Mouse (Mus musculus): ENCODE measurements around the gene Foxo3.

Gene Foxo3

DNA sequence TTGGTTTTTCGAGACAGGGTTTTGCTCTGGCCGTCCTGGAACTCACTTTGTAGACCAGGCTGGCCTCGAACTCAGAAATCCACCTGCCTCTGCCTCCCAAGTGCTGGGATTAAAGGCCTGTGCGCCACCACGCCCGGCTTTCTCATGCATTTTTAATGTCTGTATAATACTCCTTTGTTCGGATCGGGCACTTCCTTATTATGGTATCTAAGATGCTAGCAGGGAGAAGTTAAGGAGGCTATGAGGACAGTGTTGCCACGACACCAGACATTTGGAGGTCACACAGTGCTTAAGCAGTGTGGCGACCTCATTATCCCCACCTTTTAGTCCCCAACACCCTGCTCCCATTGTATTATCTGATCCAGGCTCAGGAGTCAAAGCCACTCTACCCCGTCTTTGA is 97.8 kb downstream of the Foxo3 start:
- no peak for DNase-seq (ENCODE audit: low spot score)

DNA sequence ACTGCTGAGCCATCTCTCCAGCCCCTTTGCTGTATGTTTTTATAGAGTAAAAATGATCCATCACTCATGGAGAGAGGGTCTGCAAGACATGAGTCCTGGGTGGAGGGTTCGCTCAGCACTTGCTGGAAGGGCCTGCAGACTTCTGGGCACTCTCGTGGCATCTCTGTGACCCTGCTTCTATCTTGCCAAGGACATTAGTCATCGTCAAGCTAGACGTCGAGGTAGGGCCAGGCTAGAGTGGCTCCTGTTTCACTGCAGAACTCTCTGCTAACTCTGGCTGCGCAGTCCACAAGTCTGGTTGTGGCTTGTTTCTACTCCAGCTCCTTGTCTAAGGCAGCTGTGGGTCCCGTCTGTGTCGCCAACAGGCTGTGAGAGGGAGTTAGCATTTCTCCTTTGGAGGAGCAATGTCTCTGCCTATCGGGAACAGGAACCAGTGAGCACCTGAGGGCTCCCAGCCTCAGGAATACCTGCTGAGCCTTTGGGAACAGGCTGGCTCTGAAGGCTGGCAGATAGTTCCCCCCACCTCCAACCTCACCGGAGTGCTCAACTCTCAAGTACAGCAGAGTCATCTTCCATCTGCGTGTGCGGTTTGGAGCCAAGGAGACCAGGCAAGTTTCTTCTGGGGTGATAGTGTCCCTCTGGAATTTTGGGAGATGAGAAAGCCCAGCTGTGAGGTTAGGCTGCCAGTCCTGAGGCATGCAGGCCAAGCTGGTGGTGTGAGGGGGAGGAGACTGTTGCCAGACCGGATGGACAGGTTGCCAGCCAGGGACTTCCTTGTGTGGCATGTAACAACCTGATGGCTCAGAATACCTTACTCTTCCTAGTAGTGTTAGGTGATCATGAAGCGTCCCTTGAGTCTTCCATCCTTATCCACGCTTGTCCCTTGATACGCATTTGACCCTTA is 98.5 kb downstream of the Foxo3 start:
- no peak for DNase-seq (ENCODE audit: low spot score)

DNA sequence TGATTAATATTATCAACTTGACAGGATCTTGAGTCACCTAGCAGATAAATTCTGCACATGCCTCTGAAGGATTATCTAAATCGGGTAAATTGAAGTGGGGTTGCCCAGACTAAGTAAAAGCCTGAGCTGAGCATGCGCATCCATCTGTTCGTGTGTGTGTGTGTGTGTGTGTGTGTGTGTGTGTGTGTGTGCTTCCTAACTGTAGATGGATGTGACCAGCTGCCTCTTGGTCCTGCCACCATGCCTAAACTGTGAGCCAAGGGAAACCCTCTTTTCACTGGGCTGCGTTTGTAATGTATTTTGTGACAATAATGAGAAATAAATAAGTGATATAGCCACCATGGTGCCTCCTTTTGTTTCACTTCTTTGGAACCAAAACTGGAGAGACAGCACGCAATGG is 102.3 kb downstream of the Foxo3 start:
- DNase-seq (ENCODE audit: low spot score): no peak

DNA sequence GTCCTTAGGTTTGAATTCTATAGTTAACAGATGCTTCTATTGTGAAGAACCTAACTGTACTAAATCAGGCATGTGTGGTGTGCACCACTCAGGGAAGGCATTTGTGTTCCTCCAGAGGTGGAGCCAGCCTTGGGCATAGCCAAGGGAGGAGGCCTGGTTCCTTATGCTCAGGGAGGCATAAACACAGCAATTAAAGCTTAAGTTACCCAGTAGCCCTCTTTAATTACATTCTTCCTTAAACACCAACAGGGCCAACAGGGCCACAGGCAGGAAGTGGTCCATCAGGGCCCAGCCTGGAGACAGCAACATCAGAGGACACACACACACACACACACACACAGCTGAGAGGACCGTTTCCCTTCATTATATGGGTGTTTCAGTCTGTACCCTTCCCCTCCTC is 102.7 kb downstream of the Foxo3 start:
- DNase-seq (ENCODE audit: low spot score): no peak

DNA sequence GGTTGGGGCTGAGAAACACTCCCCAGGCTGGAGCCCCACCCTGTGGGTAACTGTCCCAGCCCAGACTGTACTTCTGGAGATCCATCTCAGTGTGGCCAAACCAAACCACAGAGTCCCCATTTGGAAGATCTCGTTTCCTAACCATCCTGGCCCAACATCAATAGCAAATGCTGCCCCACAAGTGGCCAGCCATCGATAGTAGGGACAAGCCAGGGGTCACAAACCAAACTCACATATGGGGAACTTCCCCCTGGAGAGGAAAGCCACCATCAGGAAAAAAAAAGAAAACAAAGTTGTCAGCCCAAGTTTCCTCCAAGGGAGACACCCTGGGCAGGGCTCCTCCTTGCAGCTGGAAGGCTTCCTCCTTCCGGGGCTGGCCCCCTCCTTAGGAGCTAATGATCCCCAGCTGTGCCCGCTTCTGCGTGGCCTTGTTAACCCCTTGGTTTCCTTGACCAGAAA is 105.6 kb downstream of the Foxo3 start:
- peak; percentile 54 for DNase-seq (ENCODE audit: low spot score)

DNA sequence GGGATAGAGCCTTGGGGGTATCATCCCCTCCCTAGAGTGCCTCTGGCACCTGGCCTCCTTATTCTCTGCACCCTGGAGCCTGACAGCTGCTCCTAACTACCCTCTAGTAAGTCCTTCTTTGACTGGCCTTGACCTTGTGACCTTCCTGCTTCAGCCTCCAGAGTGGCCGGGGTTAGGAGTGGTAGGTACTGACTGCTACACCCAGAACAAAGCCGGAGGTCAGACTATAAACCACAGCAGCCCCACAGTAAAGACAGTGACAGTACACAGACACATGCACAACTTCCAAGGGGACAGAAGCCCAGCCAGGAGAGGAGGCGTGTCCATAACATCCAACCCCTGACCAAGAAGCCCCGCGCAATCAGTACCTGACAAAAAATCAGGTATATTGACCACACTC is 106.4 kb downstream of the Foxo3 start:
- peak; percentile 13 for DNase-seq (ENCODE audit: low spot score)

DNA sequence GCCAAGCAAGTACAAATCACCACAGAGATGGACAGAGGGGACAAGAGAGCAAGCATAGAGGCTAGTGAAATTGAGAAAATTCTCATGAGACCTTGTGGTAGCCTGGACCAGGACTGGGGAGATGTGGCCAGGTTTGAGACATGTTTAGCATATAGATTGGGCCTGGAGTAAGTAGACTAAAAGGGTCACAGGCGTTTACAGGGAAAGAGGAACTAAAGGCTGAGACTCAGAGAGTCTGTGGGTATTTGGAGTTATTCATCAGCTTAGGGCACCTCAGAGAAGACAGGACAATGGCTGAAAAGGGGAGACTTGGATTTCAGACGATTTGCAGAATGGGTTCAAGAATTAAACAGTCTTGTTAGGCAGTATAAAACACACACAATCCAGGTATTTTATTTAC is 121.8 kb downstream of the Foxo3 start:
- no peak for DNase-seq (ENCODE audit: low spot score)

DNA sequence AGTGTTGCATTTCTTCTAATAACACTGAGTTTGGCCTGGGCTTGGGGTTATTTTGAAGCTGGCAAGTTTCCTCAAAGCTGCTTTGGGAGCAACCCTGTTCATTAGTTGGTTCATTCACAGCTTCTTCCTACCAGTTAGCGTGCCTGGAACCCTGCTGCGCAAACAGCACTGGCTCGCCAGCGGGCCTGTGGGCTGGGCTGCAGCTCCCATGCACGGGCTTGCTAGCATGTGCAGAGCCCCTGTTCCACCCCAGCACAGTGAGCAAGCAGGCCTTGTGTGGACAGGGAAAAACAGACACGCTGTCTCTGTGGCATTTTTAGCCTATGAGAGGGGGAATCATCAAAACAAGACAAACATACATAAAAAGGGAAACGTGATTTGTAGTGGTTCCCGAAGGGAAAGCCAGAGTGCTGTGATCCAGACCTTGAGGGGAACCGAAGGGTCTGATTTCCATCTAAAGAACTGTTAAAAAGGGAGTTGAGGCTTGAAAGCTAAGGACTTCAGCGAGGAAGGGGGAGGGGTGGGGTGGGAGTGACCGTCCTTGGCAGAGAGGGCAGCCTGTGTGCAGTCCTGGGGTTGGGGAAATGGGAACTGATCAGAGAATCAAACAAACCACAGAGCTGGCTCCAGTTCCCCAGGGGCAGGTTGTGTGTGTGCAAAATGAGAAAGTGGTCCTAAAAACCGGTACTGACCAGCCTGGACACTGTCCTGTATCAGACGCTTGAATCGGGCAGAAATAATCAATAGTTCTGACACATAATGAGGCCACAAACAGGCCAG is 123.9 kb downstream of the Foxo3 start:
- DNase-seq (ENCODE audit: low spot score): peak; percentile 32

DNA sequence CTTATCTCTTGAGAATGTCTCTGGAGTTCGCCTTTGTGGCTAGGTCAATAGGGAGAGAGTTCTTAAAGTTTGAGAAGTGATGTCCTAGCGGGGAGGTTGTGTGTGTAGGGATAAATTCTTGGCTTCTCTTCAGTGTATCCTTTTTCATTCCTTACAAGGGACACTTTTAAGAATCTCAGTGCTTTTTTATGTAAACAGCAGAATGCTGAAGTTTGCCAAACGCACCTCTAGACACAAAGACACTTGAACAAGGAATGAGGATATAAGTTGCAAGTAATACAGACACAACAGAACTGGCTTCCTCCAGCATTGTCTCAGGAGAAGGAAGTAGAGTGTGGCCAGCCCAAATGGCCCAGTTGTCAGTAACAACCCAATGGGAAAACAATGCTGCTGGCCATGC is 126.8 kb downstream of the Foxo3 start:
- DNase-seq (ENCODE audit: low spot score): no peak

DNA sequence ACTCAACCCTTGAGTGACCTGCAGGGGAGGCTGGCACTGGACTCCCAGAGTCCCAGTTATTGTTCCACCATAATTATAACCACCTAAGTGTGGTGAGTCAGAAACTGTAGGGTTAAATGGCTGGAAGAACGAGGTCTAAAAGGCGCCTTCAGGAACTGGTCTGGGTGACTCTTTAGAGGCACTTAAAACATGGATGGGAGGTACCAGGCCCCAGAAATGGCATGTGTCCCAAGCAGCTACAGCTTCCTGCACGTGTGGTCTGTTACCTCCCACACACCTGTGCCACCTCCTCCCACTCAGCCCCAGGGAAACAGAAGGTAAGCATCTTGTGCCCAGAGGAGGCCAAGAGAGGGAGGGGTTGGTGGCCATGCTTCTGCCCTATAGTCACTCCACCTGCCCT is 128.2 kb downstream of the Foxo3 start:
- DNase-seq (ENCODE audit: low spot score): no peak

DNA sequence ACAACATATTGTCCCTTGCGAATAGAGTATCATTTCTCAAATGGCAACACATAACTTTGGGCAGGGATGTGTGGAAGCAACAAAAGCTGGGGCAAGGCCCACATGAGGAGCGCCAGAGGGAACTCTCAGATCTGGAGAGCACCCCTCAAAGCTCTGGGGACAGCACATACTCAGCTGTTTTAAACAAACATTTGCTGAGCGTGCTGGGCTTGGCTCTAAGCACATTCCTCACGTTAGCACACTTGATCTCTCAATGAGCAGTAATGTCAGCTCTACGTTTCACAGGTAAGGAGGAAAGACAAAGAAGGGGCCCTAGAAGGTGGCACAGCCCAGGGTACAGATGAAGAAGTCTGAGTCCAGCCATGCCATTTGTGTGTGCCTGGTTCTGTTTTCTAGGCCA is 131.3 kb downstream of the Foxo3 start:
- no peak for DNase-seq (ENCODE audit: low spot score)

DNA sequence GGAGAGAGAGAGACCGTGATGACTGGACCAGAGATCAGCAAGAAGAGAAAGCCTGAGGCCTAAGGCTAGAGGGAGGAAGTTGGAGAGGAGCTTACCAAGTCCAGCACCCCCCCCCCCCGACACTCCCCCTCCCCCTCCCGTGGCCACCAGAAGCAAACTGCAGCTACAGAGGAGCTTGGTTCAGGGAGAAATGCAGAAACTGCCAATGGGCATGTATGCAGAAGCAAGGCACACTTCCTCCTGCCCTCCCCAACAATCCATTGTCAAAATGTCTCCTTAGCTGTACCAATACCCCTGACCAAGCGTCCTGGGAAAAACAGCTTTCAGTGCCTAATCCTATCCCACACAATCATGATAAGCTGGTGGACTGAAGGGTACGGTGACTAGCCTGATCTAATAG is 131.8 kb downstream of the Foxo3 start:
- DNase-seq (ENCODE audit: low spot score): no peak

DNA sequence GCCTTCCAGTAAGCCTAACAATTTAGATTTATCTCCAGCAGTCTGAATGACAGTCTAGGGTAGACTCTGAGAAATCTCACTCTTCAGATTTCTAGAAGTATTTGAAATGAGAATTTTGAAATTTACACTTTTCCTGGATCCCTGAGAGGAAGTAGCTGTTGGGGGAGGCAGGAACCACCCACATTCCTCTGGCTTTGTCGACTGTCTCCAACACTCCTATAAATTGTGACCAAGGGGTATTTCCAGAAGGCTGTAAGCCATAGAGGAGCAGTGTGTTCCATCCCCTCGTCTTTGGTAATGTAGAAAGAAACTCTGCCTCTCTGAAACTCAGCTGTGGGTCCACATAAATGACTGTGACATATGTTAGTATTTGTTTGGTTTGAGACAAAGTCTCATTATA is 132.4 kb downstream of the Foxo3 start:
- no peak for DNase-seq (ENCODE audit: low spot score)

DNA sequence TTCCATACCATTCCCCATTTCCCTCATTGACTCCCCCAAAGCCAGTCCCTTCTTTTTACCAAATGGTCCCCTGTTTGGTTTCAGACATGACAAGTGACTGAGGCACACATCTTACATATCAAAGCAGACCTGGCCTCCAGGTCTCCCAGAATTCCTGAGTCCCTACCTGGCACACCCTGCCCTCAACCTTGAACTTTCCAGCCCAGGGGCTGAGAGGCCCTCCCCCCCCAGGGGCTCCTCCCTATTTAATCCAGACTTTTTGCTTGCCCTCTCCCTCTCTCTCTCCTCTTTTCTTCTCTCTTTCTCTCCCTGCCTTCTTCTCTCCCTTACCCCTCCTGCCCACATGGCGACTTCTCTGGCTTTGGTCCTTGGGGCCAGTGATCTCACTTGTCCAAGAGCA is 133.8 kb downstream of the Foxo3 start:
- no peak for DNase-seq (ENCODE audit: low spot score)

DNA sequence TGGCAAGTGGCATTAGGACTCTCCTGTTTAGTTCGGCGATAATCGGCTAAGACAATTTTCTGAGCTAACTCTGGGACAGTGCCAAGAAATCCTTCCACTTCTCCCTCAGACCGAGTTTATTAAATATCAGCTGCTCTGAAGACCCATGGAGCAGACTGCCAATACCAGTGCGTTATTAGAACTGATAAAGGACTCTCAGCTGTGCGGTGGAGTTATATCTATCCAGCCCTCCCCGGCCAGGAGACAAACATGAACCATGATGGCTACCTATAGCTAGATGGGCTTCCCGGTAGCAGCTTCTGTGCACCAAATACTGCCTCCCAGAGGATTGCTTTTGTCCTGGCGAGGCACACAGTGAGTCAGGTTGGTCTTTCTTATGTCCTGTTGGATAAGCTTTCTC is 134.5 kb downstream of the Foxo3 start:
- no peak for DNase-seq (ENCODE audit: low spot score)

DNA sequence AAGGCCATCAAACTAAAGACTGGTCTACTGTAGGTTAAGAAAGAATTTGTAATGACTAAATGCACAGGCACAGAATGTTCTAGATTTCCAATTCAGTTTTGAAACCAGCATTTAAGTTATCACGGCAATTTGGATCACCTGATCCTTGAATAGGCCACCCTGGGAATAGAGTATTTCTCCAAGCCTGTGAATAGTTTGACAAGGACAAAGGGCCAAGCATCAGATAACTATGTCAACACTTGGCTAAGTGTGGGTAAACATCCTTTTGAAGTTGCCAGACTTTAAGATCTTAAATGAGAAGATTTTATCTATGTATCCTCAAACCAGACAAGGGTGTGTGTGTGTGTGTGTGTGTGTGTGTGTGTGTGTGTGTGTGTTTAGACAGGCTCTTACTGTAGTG is 136.8 kb downstream of the Foxo3 start:
- no peak for DNase-seq (ENCODE audit: low spot score)

DNA sequence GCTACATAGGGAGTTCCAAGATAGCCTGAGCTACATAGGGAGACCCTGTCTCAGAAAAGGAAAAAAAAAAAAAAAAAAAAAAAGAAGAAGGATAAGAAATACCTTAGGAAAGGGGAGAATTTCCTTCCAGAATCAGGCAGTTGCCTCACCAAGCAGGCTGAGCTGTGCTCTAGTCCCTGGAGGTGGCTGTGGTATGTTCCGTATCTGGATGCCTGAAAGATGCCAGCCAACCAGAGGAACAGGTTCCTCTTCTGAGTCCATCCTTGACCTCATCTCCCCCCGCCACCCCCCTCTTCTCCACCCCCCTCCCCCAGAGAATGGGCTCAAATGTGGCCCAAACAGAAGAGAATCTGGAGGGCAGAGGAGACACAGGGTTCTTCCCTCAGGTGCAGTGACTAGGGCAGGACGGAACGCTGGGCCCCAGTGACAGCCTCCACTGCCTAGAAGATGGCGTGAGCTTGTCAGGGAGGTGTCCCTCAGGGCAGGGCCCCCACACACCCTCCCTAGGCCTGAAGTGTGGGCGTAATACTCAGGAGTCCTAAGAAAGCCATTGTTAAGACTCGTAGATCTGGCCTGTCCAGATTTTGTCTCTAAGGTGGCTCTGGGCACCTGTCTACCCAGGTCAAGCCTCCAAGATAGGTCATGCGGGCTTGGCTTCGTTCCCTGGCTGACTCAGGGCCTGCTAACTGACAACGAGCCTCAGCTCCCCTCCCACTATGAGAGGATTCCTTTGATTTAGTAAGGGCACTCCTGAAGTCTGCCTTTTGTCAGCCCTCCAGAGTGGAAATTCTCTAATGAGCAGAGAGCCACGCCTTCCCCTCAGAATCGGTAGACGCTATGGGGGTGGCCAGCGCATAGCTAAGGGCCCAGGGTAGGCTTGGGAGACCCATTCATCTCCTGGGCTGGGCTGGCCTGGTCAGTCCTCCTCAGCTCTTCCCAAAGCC is 141.5 kb downstream of the Foxo3 start:
- DNase-seq (ENCODE audit: low spot score): no peak

Measured in embryo, embryonic 10.5 days (tissue).